Mouse (Mus musculus): Measurements from ENCODE around the gene Klf13. TPM values are rescaled to one million over a fixed set of nuclear protein-coding genes. Genes with fewer than 3 reads are reported as not detected.
A peak's percentile ranks its signal among the peaks of the same experiment; 100 is the strongest.

Gene Klf13
- polyA plus RNA-seq, 1 experiment from 2014 or later, result 89.0 TPM

DNA sequence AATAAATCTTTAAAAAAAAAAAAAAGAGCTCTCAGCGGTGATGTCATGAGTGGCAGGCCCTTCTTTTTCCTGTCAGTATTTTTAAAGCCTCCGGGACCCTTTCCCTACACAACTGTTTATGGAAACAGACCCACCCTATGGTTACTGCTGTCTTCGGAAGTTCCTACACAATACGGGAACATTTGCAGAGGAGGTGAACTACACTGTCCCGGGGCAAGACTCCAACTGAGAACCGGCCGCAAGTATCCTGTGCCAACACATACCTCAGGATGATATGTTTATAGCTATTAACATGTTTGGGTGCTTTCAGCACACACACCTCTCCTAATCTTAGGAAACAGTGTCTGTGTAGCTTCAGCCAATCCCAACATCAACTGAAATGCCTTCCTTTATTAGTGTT is 53.7 kb downstream of the Klf13 start:
- ATAC-seq (peak; percentile 70), DNase-seq (ENCODE audit: low spot score) (peak; percentile 57)
- Histone ChIP-seq H3K27ac (ENCODE audit: low read length) (peak overlapping the region; percentile 75), H3K27me3 (replicated peaks; ENCODE audit: insufficient read depth, low read length) (no peaks in the 10 kb centered on the region), H3K4me1 (ENCODE audit: insufficient read depth, low read depth, low read length) (peaks cover 9% of the 10 kb centered on the region), H3K9ac (replicated peaks; ENCODE audit: low read depth) (no peak overlapping the region), H3K9me3 (ENCODE audit: low read length) (no peaks in the 10 kb centered on the region), H3K36me3 (ENCODE audit: insufficient read depth, low read length) (peaks cover 8% of the 10 kb centered on the region; the same call in 1 of the 2 replicates), H3K4me2 (replicated peaks; ENCODE audit: low read depth, low read length) (no peak overlapping the region), H3K4me3 (ENCODE audit: low read depth, low read length) (no peak overlapping the region)
- TF ChIP-seq EP300 (IDR thresholded peaks at IDR 0.05) (peak; percentile 20), CTCF (IDR thresholded peaks at IDR 0.05) (no peak)
- 62% methylated on average over 7 of the region's 7 CpGs for WGBS

DNA sequence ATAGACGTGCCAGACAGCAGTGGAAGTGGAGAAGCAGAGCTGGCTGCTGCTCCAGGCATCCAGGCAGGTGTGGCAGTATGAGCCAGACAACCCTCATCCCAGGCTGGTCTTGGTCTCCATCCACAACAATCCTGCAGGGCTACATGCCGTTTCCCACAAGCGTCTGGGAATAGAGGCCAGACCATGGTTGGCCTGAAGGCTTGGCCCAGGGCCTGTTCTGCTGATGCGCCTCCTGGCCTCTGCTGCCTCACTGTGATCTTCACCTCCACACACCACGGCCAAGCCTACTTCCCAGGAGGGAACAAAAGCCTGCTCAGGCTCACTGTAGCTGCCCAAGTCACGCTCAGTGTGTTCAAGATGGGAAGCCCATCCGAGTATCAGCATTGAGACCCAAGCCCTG is 56.0 kb downstream of the Klf13 start:
- Histone ChIP-seq H3K9ac (replicated peaks; ENCODE audit: low read depth) (no peak overlapping the region), H3K4me2 (replicated peaks; ENCODE audit: low read depth, low read length) (no peak overlapping the region), H3K9me3 (ENCODE audit: low read length) (no peaks in the 10 kb centered on the region), H3K36me3 (ENCODE audit: insufficient read depth, low read length) (no peaks in the 10 kb centered on the region), H3K4me1 (ENCODE audit: insufficient read depth, low read depth, low read length) (peaks cover under 1% of the 10 kb centered on the region; the same call in 1 of the 2 replicates), H3K4me3 (ENCODE audit: low read depth, low read length) (no peak overlapping the region), H3K27me3 (replicated peaks; ENCODE audit: insufficient read depth, low read length) (no peaks in the 10 kb centered on the region), H3K27ac (ENCODE audit: low read length) (no peak overlapping the region)
- TF ChIP-seq EP300 (IDR thresholded peaks at IDR 0.05) (no peak), CTCF (IDR thresholded peaks at IDR 0.05) (no peak)
- WGBS, result 77% methylated on average over 7 of the region's 7 CpGs
- ATAC-seq, result no peak
- DNase-seq (ENCODE audit: low spot score), result no peak

DNA sequence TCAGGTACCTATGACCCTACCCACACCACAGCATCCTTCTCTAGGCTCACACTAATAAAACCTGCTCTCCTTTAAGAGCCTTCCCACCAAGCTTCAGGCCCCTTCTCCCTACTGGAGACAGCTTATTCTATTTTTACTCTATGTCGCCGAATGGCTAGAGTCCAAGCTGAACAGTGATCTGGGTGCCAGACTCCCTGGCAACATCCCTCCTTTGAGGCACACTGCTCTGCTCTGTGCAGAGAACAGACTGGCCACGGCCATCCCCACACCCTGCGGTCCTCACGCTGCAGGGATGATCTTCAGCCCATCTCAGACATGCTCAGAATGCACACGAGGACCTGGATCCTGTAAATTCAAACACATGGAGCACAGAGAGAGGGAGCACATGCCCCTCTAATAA is 59.1 kb downstream of the Klf13 start:
- no peaks in the 10 kb centered on the region for H3K9me3 ChIP-seq (ENCODE audit: low read length)
- H3K4me3 ChIP-seq (ENCODE audit: low read depth, low read length), result no peak overlapping the region
- ATAC-seq, result no peak
- DNase-seq (ENCODE audit: low spot score), result no peak
- TF ChIP-seq CTCF (IDR thresholded peaks at IDR 0.05) (no peak), EP300 (IDR thresholded peaks at IDR 0.05) (no peak)
- H3K4me2 ChIP-seq (replicated peaks; ENCODE audit: low read depth, low read length), result no peak overlapping the region
- H3K27ac ChIP-seq (ENCODE audit: low read length), result no peak overlapping the region
- no peaks in the 10 kb centered on the region for H3K4me1 ChIP-seq (ENCODE audit: insufficient read depth, low read depth, low read length)
- H3K9ac ChIP-seq (replicated peaks; ENCODE audit: low read depth), result no peak overlapping the region
- no peaks in the 10 kb centered on the region for H3K27me3 ChIP-seq (replicated peaks; ENCODE audit: insufficient read depth, low read length)
- no peaks in the 10 kb centered on the region for H3K36me3 ChIP-seq (ENCODE audit: insufficient read depth, low read length)
- WGBS, result 72% methylated on average over 6 of the region's 6 CpGs

DNA sequence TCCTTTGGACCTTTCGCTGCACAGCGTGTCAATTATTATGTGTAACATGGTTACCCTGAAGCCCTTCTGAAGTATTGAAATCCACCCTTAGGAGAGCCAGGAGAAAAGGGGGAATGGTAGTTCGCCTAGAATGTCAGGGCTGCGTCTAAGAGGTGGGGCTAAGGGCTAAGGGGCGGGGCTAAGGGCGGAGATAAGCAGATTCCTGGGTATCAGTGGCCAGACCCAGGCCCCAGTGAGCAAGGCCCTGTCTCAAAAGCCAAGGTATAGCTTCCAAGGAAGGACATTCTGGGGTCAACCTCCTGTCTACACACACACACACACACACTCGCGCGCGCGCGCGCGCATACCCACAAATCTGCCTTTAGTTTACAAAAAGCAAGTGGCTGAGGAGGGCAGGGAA is 61.1 kb downstream of the Klf13 start:
- Histone ChIP-seq H3K4me1 (ENCODE audit: insufficient read depth, low read depth, low read length) (no peaks in the 10 kb centered on the region; the same call in 1 of the 2 replicates), H3K9me3 (ENCODE audit: low read length) (no peaks in the 10 kb centered on the region), H3K27me3 (replicated peaks; ENCODE audit: insufficient read depth, low read length) (no peaks in the 10 kb centered on the region), H3K4me3 (ENCODE audit: low read depth, low read length) (no peak overlapping the region), H3K9ac (replicated peaks; ENCODE audit: low read depth) (no peak overlapping the region), H3K4me2 (replicated peaks; ENCODE audit: low read depth, low read length) (0 out of 2 replicates have a peak overlapping the region, but pooled peaks have one; percentile 6), H3K36me3 (ENCODE audit: insufficient read depth, low read length) (no peaks in the 10 kb centered on the region), H3K27ac (ENCODE audit: low read length) (no peak overlapping the region)
- TF ChIP-seq EP300 (IDR thresholded peaks at IDR 0.05) (no peak), CTCF (IDR thresholded peaks at IDR 0.05) (no peak)
- DNase-seq (ENCODE audit: low spot score), result no peak
- 29% methylated on average over 14 of the region's 14 CpGs for WGBS
- peak; percentile 27; the same call in 1 of the 2 replicates for ATAC-seq

DNA sequence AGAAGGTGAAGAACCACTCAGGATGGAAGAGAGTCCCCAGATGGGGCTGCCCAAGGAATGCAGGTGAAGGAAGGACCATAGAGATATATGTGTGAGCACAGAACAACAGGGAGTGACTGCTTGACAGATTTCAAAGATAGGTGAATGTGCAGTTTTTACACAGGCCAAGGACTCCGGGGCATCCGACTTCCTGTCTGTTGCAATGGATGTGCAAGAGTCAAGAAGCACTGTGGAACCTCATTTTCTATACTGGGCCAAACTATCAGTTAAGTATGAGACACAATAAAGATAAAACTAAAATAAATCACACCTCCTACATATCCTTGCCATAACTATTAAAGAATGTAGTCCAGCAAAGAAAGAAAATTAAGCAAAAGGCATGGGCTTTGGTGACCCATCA is 62.1 kb downstream of the Klf13 start:
- H3K4me2 ChIP-seq (replicated peaks; ENCODE audit: low read depth, low read length), result no peak overlapping the region
- no peaks in the 10 kb centered on the region for H3K27me3 ChIP-seq (replicated peaks; ENCODE audit: insufficient read depth, low read length)
- no peaks in the 10 kb centered on the region for H3K9me3 ChIP-seq (ENCODE audit: low read length)
- no peak for DNase-seq (ENCODE audit: low spot score)
- H3K9ac ChIP-seq (replicated peaks; ENCODE audit: low read depth), result no peak overlapping the region
- H3K4me3 ChIP-seq (ENCODE audit: low read depth, low read length), result no peak overlapping the region
- no peaks in the 10 kb centered on the region; the same call in 1 of the 2 replicates for H3K4me1 ChIP-seq (ENCODE audit: insufficient read depth, low read depth, low read length)
- H3K36me3 ChIP-seq (ENCODE audit: insufficient read depth, low read length), result no peaks in the 10 kb centered on the region
- WGBS, result 63% methylated on average over 2 of the region's 2 CpGs
- ATAC-seq, result no peak
- no peak for TF ChIP-seq EP300 (IDR thresholded peaks at IDR 0.05)
- TF ChIP-seq CTCF (IDR thresholded peaks at IDR 0.05), result no peak
- H3K27ac ChIP-seq (ENCODE audit: low read length), result no peak overlapping the region

DNA sequence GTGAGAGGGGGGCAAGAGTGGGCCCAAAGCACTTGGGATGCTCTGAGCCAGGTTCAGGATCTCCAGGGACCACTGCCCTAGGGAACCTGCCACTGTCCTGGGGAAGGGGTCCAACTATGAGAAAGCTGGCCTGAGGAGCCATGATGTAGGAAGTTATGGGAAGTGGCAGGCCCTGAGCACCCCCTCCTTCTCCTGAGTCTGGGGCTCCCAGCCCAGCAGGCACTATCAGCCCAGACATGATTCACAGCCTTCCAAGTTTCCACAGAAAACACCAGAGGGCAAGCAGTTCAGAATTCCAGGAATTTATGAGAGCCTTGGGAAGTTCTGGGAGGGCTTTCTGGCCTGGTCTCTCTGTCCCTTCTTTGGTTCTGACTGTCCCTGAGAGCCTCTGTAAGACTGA is 63.0 kb downstream of the Klf13 start:
- H3K9ac ChIP-seq (replicated peaks; ENCODE audit: low read depth), result no peak overlapping the region
- H3K4me2 ChIP-seq (replicated peaks; ENCODE audit: low read depth, low read length), result no peak overlapping the region
- H3K9me3 ChIP-seq (ENCODE audit: low read length), result no peaks in the 10 kb centered on the region
- no peaks in the 10 kb centered on the region for H3K27me3 ChIP-seq (replicated peaks; ENCODE audit: insufficient read depth, low read length)
- ATAC-seq, result peak; percentile 38; the same call in 1 of the 2 replicates
- TF ChIP-seq CTCF (IDR thresholded peaks at IDR 0.05) (no peak), EP300 (IDR thresholded peaks at IDR 0.05) (no peak)
- H3K27ac ChIP-seq (ENCODE audit: low read length), result no peak overlapping the region
- no peaks in the 10 kb centered on the region; the same call in 1 of the 2 replicates for H3K4me1 ChIP-seq (ENCODE audit: insufficient read depth, low read depth, low read length)
- H3K36me3 ChIP-seq (ENCODE audit: insufficient read depth, low read length), result no peaks in the 10 kb centered on the region
- DNase-seq (ENCODE audit: low spot score), result no peak
- H3K4me3 ChIP-seq (ENCODE audit: low read depth, low read length), result no peak overlapping the region

DNA sequence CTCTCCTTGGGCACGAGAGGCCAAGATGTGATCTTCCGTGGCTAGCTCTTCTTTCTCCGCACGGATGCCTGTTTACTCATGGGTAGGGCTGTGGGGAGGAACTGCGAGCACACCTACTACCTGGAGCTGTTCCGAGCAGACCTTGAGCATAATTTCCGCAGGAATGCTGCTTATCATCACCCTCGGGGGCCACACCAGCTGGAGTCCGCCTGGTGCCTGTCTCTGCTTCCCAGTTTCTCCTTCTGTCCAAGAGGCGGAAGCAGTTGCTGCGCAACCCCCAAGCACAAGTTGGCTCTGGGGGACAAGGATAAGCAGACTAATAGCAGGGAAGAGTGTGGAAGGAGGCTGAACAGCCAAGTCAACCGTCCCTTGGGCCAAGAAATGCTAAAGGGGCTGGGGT is 64.8 kb downstream of the Klf13 start:
- no peak overlapping the region for H3K9ac ChIP-seq (replicated peaks; ENCODE audit: low read depth)
- H3K4me1 ChIP-seq (ENCODE audit: insufficient read depth, low read depth, low read length), result no peaks in the 10 kb centered on the region; the same call in 1 of the 2 replicates
- no peaks in the 10 kb centered on the region for H3K27me3 ChIP-seq (replicated peaks; ENCODE audit: insufficient read depth, low read length)
- no peaks in the 10 kb centered on the region for H3K36me3 ChIP-seq (ENCODE audit: insufficient read depth, low read length)
- no peaks in the 10 kb centered on the region for H3K9me3 ChIP-seq (ENCODE audit: low read length)
- no peak overlapping the region for H3K4me3 ChIP-seq (ENCODE audit: low read depth, low read length)
- WGBS, result 36% methylated on average over 12 of the region's 12 CpGs
- TF ChIP-seq EP300 (IDR thresholded peaks at IDR 0.05) (no peak), CTCF (IDR thresholded peaks at IDR 0.05) (no peak)
- H3K27ac ChIP-seq (ENCODE audit: low read length), result no peak overlapping the region
- ATAC-seq, result no peak
- no peak for DNase-seq (ENCODE audit: low spot score)
- H3K4me2 ChIP-seq (replicated peaks; ENCODE audit: low read depth, low read length), result no peak overlapping the region
